11 mouse cellular contexts compared by ENCODE assay signal in genomic region chr10:43424545-43424944, GRCm38 (mm10). TPM values are rescaled to one million over a fixed set of nuclear protein-coding genes. Genes with fewer than 3 reads are reported as not detected.
A peak's percentile ranks its signal among the peaks of the same experiment; 100 is the strongest.
DNase-seq lines count a peak whose midpoint lies in the region; ATAC-seq lines count a peak whose summit lies in the region.
"Had no signal": no experiment of that assay in that cellular context is flagged by ENCODE, and none has a peak within 500 bp of the region (broad histone marks: within the 10 kb centered on the region; RNA-seq: fewer than 3 reads in every experiment).

No protein-coding gene starts in this region.

- intact Hi-C loops in gastrocnemius, postnatal 36 days (cut with DNase I) = no loop called here

- DNase-seq in adrenal gland, postnatal 36 days = peak; percentile 5 to 13
- no peak for DNase-seq in adrenal gland, adult 18-20 months (ENCODE audit: low spot score in 2 of 2)
- DNase-seq in heart, adult 9 months (ENCODE audit: low spot score in 2 of 2) = peak; percentile 24 to 44
- peak; percentile 31 to 41 for DNase-seq in lung, postnatal 4 days
- DNase-seq in gastrocnemius, postnatal 36 days = no peak
- DNase-seq in frontal cortex, postnatal 10 days (ENCODE audit: low spot score in 2 of 2) = no peak
- no peak for DNase-seq in gastrocnemius, postnatal 10 days
- DNase-seq: cerebellum, postnatal 25 days; lung, embryonic 14.5 days; thymus, adult 18-20 months had no signal

- peak; percentile 22 to 80; a peak in 2 of 4 replicates for ATAC-seq in hematopoietic stem cell, adult 5-6 weeks (replicated peaks in 1 of 2; ENCODE audit: insufficient read depth in 1 of 2, low FRiP score in 2 of 2, low TSS enrichment in 1 of 2, low read depth in 1 of 2, poor library complexity in 2 of 2, severe bottlenecking in 2 of 2)

RNA-seq across cellular contexts. Expression of gene Bend3, which starts 54.1 kb away (rescaled TPM):
- total RNA-seq in adrenal gland, postnatal 36 days (2021) = 1 to 10 TPM; 6.1 to 6.2 TPM
- total RNA-seq in adrenal gland, adult 18-20 months (2021) = 1 to 10 TPM; 3.9 to 4.7 TPM
- total RNA-seq in hematopoietic stem cell, adult 5-6 weeks (2017) = 5.3 and 6.8 TPM in 2 replicates
- total RNA-seq in gastrocnemius, postnatal 36 days (2021) = 1 to 10 TPM; 3.6 to 4.9 TPM
- 1 to 10 TPM; 4.6 to 6.5 TPM for total RNA-seq in gastrocnemius, postnatal 10 days (2021)

Comparison
In these comparisons a context has a peak if more than half of its experiments do, and no peak if none do; other contexts are left out.
1. DNase-seq: peak in adrenal gland, postnatal 36 days (2 of 2), heart, adult 9 months (2 of 2) and lung, postnatal 4 days (2 of 2); none in adrenal gland, adult 18-20 months (0 of 2), gastrocnemius, postnatal 36 days (0 of 2), frontal cortex, postnatal 10 days (0 of 2) and gastrocnemius, postnatal 10 days (single experiment).